Mouse (Mus musculus) adrenal gland, postnatal 36 days (tissue): ENCODE measurements around the gene Prkcg. TPM values are rescaled to one million over a fixed set of nuclear protein-coding genes. Genes with fewer than 3 reads are reported as not detected.

Experiments used
- DNase-seq, 2 experiments: peaks; one replicate each; pipeline ENCODE4 v3.0.0; 2021; ENCODE audit warnings: mixed read lengths in 1 of 2
- total RNA-seq, 2 experiments: library from RNA; stranded (reverse); gene quantifications; 2 replicates each; pipeline ENCODE4 v1.2.3; 2021

The Prkcg gene
- total RNA-seq, 2 experiments from 2014 or later = 0.56 to 0.89 TPM

GRCm38 (mm10) chr7:3317704-3318103 is 28.7 kb downstream of the Prkcg start:
- DNase-seq = no peak

- no peak for DNase-seq
Measured at GRCm38 (mm10) chr7:3320856-3321255, 31.9 kb downstream of the Prkcg start.

- no peak for DNase-seq
Measured at GRCm38 (mm10) chr7:3323826-3324225, 34.8 kb downstream of the Prkcg start.

- no peak for DNase-seq
Measured at GRCm38 (mm10) chr7:3327961-3328360, 39.0 kb downstream of the Prkcg start.

- peak; percentile 80 to 86 for DNase-seq
Measured at GRCm38 (mm10) chr7:3329776-3330546, 41.0 kb downstream of the Prkcg start.

- no peak for DNase-seq
Measured at GRCm38 (mm10) chr7:3331171-3331570, 42.2 kb downstream of the Prkcg start.

GRCm38 (mm10) chr7:3331581-3332223 is 42.7 kb downstream of the Prkcg start:
- peak; percentile 44 to 59 for DNase-seq

GRCm38 (mm10) chr7:3332224-3332615 is 43.2 kb downstream of the Prkcg start:
- DNase-seq = no peak

- DNase-seq = peak; percentile 22 to 51
Measured at GRCm38 (mm10) chr7:3332619-3333521, 43.9 kb downstream of the Prkcg start, which contains the start of gene Cacng7. Gene Cacng7 (plus strand): TSS chr7:3332955.

GRCm38 (mm10) chr7:3333542-3333941 is 44.6 kb downstream of the Prkcg start:
- no peak for DNase-seq

GRCm38 (mm10) chr7:3336412-3336811 is 47.4 kb downstream of the Prkcg start:
- no peak for DNase-seq

GRCm38 (mm10) chr7:3338286-3338935 is 49.4 kb downstream of the Prkcg start:
- DNase-seq = no peak

GRCm38 (mm10) chr7:3339010-3339409 is 50.0 kb downstream of the Prkcg start:
- DNase-seq = no peak

- DNase-seq = no peak
Measured at GRCm38 (mm10) chr7:3343861-3344260, 54.9 kb downstream of the Prkcg start.

GRCm38 (mm10) chr7:3345301-3345700 is 56.3 kb downstream of the Prkcg start:
- DNase-seq = no peak

GRCm38 (mm10) chr7:3347366-3348287 is 58.6 kb downstream of the Prkcg start:
- peak; percentile 20 to 46 for DNase-seq

- no peak for DNase-seq
Measured at GRCm38 (mm10) chr7:3348326-3348725, 59.3 kb downstream of the Prkcg start.

GRCm38 (mm10) chr7:3349775-3350174 is 60.8 kb downstream of the Prkcg start:
- no peak for DNase-seq

GRCm38 (mm10) chr7:3351536-3351935 is 62.6 kb downstream of the Prkcg start:
- DNase-seq = no peak

GRCm38 (mm10) chr7:3354850-3355249 is 65.9 kb downstream of the Prkcg start:
- DNase-seq = peak in 1 of 2 experiments; percentile 55

GRCm38 (mm10) chr7:3360678-3361077 is 71.7 kb downstream of the Prkcg start:
- DNase-seq = no peak
